Mouse (Mus musculus) thymus, postnatal 4 days (tissue): Measurements from ENCODE around the gene Dusp16.

Experiments used
- DNase-seq: peaks from one replicate; pipeline ENCODE4 v3.0.0; 2021

Gene Dusp16

GRCm38 (mm10) chr6:134732813-134733212 lies 59.6 kb downstream of the Dusp16 start:
- DNase-seq, result no peak

- DNase-seq, result no peak
These were observed 61.4 kb downstream of the Dusp16 start for GRCm38 (mm10) chr6:134730978-134731377.

- DNase-seq, result no peak
These were observed 67.0 kb downstream of the Dusp16 start for GRCm38 (mm10) chr6:134725406-134725805.

GRCm38 (mm10) chr6:134723833-134724553 lies 68.4 kb downstream of the Dusp16 start:
- no peak for DNase-seq

GRCm38 (mm10) chr6:134723326-134723725 lies 69.1 kb downstream of the Dusp16 start:
- no peak for DNase-seq

DNA sequence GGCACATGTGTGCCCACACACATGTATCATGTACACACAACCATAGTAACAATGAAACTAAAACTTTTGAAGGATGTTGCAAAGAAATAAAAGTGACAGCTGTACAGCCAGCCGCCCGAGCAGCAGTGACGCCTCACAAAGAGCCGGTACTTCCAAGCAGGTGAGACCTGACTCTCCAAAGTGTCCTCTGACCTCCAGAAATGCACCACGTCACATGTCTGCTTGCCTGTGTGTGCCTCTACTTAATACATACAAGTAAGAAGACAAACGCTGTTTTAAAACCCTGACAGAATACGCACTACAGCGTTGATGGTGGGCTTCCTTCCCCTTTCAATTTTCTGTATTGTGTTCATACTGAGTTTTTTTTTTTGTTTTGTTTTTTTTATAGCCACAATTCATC lies 69.5 kb downstream of the Dusp16 start:
- DNase-seq, result no peak

GRCm38 (mm10) chr6:134721729-134722269 lies 70.6 kb downstream of the Dusp16 start:
- DNase-seq, result no peak

DNA sequence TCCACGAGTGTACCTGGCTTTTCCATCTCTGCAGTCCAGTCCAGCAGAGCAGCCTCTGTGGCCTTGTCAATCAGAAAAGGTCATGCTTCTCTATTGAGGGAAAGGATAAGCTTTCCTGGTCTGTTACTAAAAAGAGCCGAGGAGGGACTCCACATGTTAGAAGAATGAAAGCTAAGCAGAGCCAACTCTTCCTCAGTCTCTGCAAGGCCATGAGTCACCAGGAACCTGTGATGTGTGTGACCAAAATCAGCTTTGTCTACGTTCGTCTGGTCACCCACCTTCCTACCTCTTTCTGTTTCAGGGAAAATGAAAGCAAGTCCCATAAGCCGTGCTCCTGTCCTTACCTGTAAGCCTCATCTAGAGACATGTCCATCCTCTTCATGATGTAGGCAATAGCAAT lies 72.3 kb downstream of the Dusp16 start:
- DNase-seq, result no peak

- no peak for DNase-seq
These were observed 73.3 kb downstream of the Dusp16 start for GRCm38 (mm10) chr6:134719156-134719555.

- no peak for DNase-seq
These were observed 73.8 kb downstream of the Dusp16 start for GRCm38 (mm10) chr6:134718668-134719065.

GRCm38 (mm10) chr6:134717886-134718667 lies 74.3 kb downstream of the Dusp16 start:
- no peak for DNase-seq

GRCm38 (mm10) chr6:134716168-134716587 lies 76.2 kb downstream of the Dusp16 start:
- DNase-seq, result no peak

DNA sequence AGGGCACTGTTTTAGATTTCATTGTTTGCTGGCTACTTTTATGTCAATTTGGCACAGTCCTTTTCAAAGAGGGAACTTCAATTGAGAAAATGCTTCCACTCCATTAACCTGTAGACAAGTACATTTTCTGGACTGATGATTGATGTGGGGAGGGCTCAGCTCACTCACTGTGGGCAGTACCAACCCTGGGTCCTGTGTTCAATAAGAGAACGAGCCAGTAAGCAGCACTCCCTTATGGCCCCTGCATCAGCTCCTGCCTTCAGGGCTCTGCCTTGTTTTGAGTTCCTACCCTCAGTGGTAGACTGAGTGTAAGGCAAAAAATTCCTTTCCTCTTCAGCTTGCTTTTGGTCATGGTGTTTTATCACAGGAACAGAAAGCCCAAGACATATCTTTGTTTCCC lies 78.5 kb downstream of the Dusp16 start:
- no peak for DNase-seq

- no peak for DNase-seq
These were observed 79.1 kb downstream of the Dusp16 start for GRCm38 (mm10) chr6:134713321-134713720.

DNA sequence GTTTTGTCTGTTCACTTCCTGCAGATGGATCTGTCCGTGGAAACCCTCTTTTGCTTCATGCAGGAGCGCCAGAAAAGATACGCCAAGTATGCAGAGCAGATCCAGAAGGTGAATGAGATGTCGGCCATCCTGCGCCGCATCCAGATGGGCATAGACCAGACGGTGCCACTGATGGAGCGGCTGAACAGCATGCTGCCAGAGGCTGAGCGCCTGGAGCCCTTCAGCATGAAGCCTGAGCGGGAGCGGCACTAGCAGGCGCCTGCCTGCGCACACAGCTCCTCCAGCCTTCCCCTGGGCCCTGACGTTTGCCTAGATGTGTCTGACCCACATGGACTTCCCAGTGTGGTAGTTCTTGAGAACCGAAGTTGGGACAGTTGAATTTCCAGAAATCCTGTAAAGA lies 82.4 kb downstream of the Dusp16 start:
- no peak for DNase-seq

- DNase-seq, result no peak
These were observed 86.0 kb downstream of the Dusp16 start for GRCm38 (mm10) chr6:134706467-134706866.

GRCm38 (mm10) chr6:134703053-134703690 lies 89.3 kb downstream of the Dusp16 start:
- DNase-seq, result no peak

DNA sequence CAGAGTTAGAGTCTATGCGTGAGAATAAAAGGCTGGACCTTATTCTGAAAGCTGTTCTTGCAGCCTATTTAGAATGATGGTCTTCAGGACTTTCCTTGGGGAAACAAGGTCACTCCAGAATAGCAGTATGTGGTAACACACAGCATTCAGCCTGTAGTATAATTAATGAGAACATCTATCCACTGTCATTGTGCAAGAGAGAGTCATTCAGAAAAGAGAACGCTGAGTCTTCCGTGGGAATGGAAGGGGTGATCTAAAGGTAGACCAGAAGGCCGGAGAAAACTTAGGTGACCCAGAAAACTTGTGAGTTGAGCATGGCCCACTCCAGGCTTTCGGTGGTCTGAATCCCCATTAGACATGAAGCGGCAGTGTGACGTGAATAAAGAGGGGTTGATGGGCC lies 90.2 kb downstream of the Dusp16 start:
- no peak for DNase-seq

GRCm38 (mm10) chr6:134701211-134701602 lies 91.2 kb downstream of the Dusp16 start:
- DNase-seq, result no peak

DNA sequence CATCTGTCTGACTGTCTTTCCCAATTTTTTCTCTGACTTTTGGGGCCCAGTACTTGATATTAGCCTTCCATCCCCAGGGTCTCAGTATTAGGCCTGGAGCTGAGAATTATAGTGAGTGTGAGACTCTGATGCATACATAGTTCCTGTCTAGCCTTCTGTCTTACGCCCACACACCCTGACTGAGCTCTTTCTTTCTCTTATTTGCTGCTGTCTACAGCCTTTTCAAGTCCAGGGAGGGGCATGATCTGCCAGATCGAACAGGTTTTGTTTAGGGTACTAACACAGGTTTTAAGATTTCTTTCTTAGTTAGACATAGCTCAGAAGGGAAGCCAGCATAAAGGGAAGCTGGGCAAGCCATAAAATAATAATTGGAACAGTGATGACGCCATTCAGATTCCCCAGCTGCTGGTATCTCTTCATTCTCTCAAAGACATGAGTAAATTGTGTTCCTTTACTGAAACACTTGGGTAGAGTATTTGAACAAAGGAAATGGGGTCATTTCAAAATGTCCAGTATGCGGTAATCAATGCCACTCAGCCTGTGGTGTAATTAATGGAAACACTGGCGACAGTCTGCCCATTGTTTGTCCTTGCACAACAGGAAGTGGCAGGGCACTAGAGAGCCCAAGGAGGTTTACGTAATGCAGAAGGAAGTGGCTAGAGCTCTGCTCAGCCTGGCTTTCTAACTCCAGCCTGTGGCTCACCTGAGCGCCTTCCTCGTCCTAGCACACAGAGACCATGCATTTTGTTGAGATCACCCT lies 91.8 kb downstream of the Dusp16 start:
- peak; percentile 27 for DNase-seq

GRCm38 (mm10) chr6:134698243-134698642 lies 94.2 kb downstream of the Dusp16 start:
- DNase-seq, result no peak

- DNase-seq, result no peak
These were observed 95.9 kb downstream of the Dusp16 start for GRCm38 (mm10) chr6:134696554-134696953.

DNA sequence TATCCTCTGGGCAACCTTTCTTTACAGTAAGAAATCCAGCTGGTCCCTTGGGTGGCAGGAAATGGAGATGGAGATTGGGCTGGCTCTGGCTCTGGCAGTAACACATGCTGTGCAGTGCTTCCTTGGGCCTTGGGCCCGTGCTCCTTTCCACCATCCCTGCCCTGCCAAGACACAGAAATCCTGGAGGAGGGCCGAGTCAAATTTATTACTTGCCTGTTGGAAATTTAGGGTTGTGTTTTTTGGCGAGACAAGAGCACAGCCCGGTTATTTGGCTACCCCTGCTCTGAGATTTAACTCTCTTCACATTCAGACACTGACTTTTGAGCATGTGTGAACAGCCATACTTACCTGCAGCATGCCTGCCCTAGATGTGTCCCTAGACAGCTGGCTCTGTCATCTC lies 96.3 kb downstream of the Dusp16 start:
- DNase-seq, result no peak
